Mouse (Mus musculus) erythroblast, embryonic 14.5 days (primary cell): Measurements from ENCODE around the gene Ccr6.

Source experiments
- GATA1 ChIP-seq: IDR thresholded peaks from 2 replicates; pipeline ENCODE4 v1.6.1; 2012; ENCODE audit warnings: low read length, inconsistent platforms, mixed read lengths
- TAL1 ChIP-seq: IDR thresholded peaks from 3 replicates; pipeline ENCODE4 v1.6.1; 2012; ENCODE audit warnings: low read length, inconsistent platforms, mixed read lengths

- no peak for TF ChIP-seq TAL1
- no peak for TF ChIP-seq GATA1
Measured at GRCm38 (mm10) chr17:8278356-8278755, 42.5 kb downstream of the Ccr6 start.
